Mouse (Mus musculus) stomach, embryonic 15.5 days (tissue): ENCODE data around the gene Prpf8. TPM values are rescaled to one million over a fixed set of nuclear protein-coding genes. Genes with fewer than 3 reads are reported as not detected.
A peak's percentile ranks its signal among the peaks of the same experiment; 100 is the strongest.

ENCODE experiments used
- ATAC-seq: fragments of 200-750 bp; cut with Nextera tagmentation; 2 replicates; pipeline ENCODE4 v1.8.0; 2017; ENCODE audit warnings: low read depth, moderate number of reproducible peaks, moderate TSS enrichment; ENCODE audit not compliant: insufficient read depth, low FRiP score
- H3K27ac ChIP-seq: fragments of 300-500 bp; sonication (generic); 2 replicates; pipeline ENCODE4 v1.5.1; 2015; ENCODE audit warnings: mild to moderate bottlenecking, inconsistent platforms
- H3K27me3 ChIP-seq: fragments of 300-500 bp; sonication (generic); replicated peaks from 2 replicates; pipeline ENCODE4 v1.6.1; 2015; ENCODE audit warnings: inconsistent platforms
- H3K36me3 ChIP-seq: fragments of 300-500 bp; sonication (generic); 2 replicates; pipeline ENCODE4 v1.6.1; 2015; ENCODE audit warnings: inconsistent platforms
- H3K4me1 ChIP-seq: fragments of 300-500 bp; sonication (generic); 2 replicates; pipeline ENCODE4 v1.6.1; 2015; ENCODE audit warnings: inconsistent platforms
- H3K4me2 ChIP-seq: fragments of 300-500 bp; sonication (generic); 2 replicates; pipeline ENCODE4 v1.6.1; 2015; ENCODE audit warnings: mild to moderate bottlenecking, inconsistent platforms
- H3K4me3 ChIP-seq: fragments of 300-500 bp; sonication (generic); replicated peaks from 2 replicates; pipeline ENCODE4 v1.5.1; 2015; ENCODE audit warnings: inconsistent platforms
- H3K9ac ChIP-seq: fragments of 300-500 bp; sonication (generic); 2 replicates; pipeline ENCODE4 v1.6.1; 2015; ENCODE audit warnings: inconsistent platforms
- H3K9me3 ChIP-seq: fragments of 300-500 bp; sonication (generic); 2 replicates; pipeline ENCODE4 v1.6.1; 2016; ENCODE audit warnings: inconsistent platforms
- WGBS: fragments of 180-500 bp; shearing (Covaris S2); methylation state at CpG from one replicate; pipeline ENCODE4 v1.1.7; 2015; 5-methylcytosine and 5-hydroxymethylcytosine counted together
- polyA plus RNA-seq: library from polyadenylated mRNA; unstranded; fragments of >200 nt; fragmentation: Nextera tagmentation; extraction: Ambion mirVana; gene quantifications from 2 replicates; pipeline ENCODE4 v1.2.1, GENCODE M21; 2015

Gene Prpf8
- polyA plus RNA-seq, result 49.9 and 58.6 TPM in 2 replicates

- H3K27ac ChIP-seq, result peak within 1 kb of the TSS; percentile 74; the same call in 1 of the 2 replicates
- peaks cover 20% of the 10 kb centered on the region for H3K36me3 ChIP-seq
- H3K4me2 ChIP-seq, result peak within 1 kb of the TSS; percentile 91
- H3K4me1 ChIP-seq, result peaks cover 7% of the 10 kb centered on the region
- H3K9ac ChIP-seq, result peak within 1 kb of the TSS; percentile 70
- H3K4me3 ChIP-seq, result peak within 1 kb of the TSS; percentile 75
- WGBS, result under 1% methylated on average over 52 of the region's 52 CpGs
- no peaks in the 10 kb centered on the region for H3K27me3 ChIP-seq
- H3K9me3 ChIP-seq, result no peaks in the 10 kb centered on the region
- ATAC-seq, result peak; percentile 99
Measured at GRCm38 (mm10) chr11:75486601-75487285, at the start of gene Prpf8. Gene Prpf8, plus strand, starts transcription at chr11:75486816.

DNA sequence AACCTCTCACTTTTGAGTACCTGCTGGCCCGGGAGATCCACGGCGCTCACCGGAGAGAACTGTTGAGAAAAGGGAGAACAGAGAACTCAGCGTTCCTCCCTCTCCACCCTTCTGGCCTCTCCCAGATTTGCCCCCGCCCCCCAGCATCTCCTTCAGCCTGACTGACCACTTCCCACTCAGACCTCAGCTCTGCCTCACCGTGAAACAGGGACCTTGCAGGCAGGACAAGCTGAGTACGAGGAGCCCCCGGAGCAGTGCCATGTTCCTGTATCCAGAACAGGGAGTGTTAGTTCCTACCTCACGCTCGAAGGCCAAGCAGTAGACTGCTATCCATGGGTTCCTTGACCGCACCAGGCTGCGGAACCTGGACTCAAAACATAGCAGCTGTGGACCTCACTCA lies 48.4 kb upstream of the Prpf8 start:
- no peak overlapping the region for H3K9ac ChIP-seq
- H3K27ac ChIP-seq, result no peak overlapping the region
- no peaks in the 10 kb centered on the region for H3K9me3 ChIP-seq
- no peak overlapping the region for H3K4me3 ChIP-seq
- no peak overlapping the region for H3K4me2 ChIP-seq
- ATAC-seq, result no peak
- WGBS, result 70% methylated on average over 13 of the region's 13 CpGs
- peaks cover 4% of the 10 kb centered on the region; the same call in 1 of the 2 replicates for H3K36me3 ChIP-seq
- no peaks in the 10 kb centered on the region for H3K4me1 ChIP-seq
- H3K27me3 ChIP-seq, result no peaks in the 10 kb centered on the region

DNA sequence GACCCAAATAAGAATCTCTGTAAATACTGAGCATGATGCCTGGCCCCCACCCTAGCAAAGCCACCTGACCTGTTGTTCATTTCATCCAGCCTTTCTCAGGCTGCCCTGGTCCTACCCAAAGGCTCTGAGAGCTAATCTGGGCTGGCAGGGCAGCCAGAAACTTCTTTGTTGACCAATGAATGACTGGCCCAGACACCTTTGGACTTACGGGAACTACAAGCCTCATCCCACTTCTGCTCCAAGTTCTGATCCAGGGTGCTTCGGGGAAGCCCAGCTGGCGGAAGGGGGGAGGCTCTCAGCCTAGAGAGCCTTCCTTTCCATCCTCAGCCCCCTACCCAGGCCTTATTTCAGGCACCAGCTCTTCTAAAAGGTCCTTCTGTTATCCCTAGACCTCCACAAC lies 47.8 kb upstream of the Prpf8 start:
- H3K36me3 ChIP-seq, result peaks cover 4% of the 10 kb centered on the region; the same call in 1 of the 2 replicates
- 80% methylated on average over 3 of the region's 3 CpGs for WGBS
- H3K4me3 ChIP-seq, result peak overlapping the region; percentile 3; the same call in 1 of the 2 replicates
- no peaks in the 10 kb centered on the region for H3K27me3 ChIP-seq
- no peaks in the 10 kb centered on the region for H3K9me3 ChIP-seq
- H3K4me1 ChIP-seq, result no peaks in the 10 kb centered on the region
- H3K9ac ChIP-seq, result no peak overlapping the region
- no peak for ATAC-seq
- H3K27ac ChIP-seq, result peak overlapping the region; percentile 17; the same call in 1 of the 2 replicates
- peak overlapping the region; percentile 21; the same call in 1 of the 2 replicates for H3K4me2 ChIP-seq

GRCm38 (mm10) chr11:75439363-75439762 lies 47.3 kb upstream of the Prpf8 start, which contains the start of gene Serpinf2:
Gene Serpinf2, minus strand, starts transcription at chr11:75439591.
- ATAC-seq, result peak; percentile 77
- Histone ChIP-seq H3K9me3 (no peaks in the 10 kb centered on the region), H3K27ac (peak within 1 kb of the TSS; percentile 17; the same call in 1 of the 2 replicates), H3K9ac (no peak within 1 kb of the TSS), H3K4me2 (peak within 1 kb of the TSS; percentile 21; the same call in 1 of the 2 replicates), H3K4me1 (no peaks in the 10 kb centered on the region), H3K36me3 (peaks cover 4% of the 10 kb centered on the region; the same call in 1 of the 2 replicates), H3K4me3 (peak within 1 kb of the TSS; percentile 3; the same call in 1 of the 2 replicates), H3K27me3 (no peaks in the 10 kb centered on the region)
- 60% methylated on average over 6 of the region's 6 CpGs for WGBS

GRCm38 (mm10) chr11:75439951-75440350 lies 46.7 kb upstream of the Prpf8 start:
- WGBS, result 95% methylated on average over 3 of the region's 3 CpGs
- Histone ChIP-seq H3K4me1 (no peaks in the 10 kb centered on the region), H3K9ac (no peak overlapping the region), H3K27me3 (no peaks in the 10 kb centered on the region), H3K4me2 (no peak overlapping the region), H3K27ac (no peak overlapping the region), H3K36me3 (peaks cover 7% of the 10 kb centered on the region; the same call in 1 of the 2 replicates), H3K9me3 (no peaks in the 10 kb centered on the region), H3K4me3 (no peak overlapping the region)
- no peak for ATAC-seq

- Histone ChIP-seq H3K36me3 (peaks cover 7% of the 10 kb centered on the region), H3K9ac (no peak overlapping the region), H3K27me3 (no peaks in the 10 kb centered on the region), H3K9me3 (no peaks in the 10 kb centered on the region), H3K27ac (no peak overlapping the region), H3K4me3 (no peak overlapping the region), H3K4me1 (no peaks in the 10 kb centered on the region), H3K4me2 (no peak overlapping the region)
- WGBS, result 83% methylated on average over 7 of the region's 7 CpGs
- ATAC-seq, result no peak
Measured at GRCm38 (mm10) chr11:75441034-75441433, 45.6 kb upstream of the Prpf8 start.

GRCm38 (mm10) chr11:75441601-75442000 lies 45.0 kb upstream of the Prpf8 start:
- Histone ChIP-seq H3K27ac (no peak overlapping the region), H3K9ac (no peak overlapping the region), H3K4me1 (no peaks in the 10 kb centered on the region), H3K4me2 (no peak overlapping the region), H3K36me3 (peaks cover 7% of the 10 kb centered on the region), H3K4me3 (no peak overlapping the region), H3K9me3 (no peaks in the 10 kb centered on the region), H3K27me3 (no peaks in the 10 kb centered on the region)
- no peak for ATAC-seq
- 93% methylated on average over 16 of the region's 16 CpGs for WGBS

- ATAC-seq, result peak; percentile 53; the same call in 1 of the 2 replicates
- H3K9me3 ChIP-seq, result no peaks in the 10 kb centered on the region
- no peak overlapping the region for H3K27ac ChIP-seq
- no peaks in the 10 kb centered on the region for H3K4me1 ChIP-seq
- no peaks in the 10 kb centered on the region for H3K27me3 ChIP-seq
- no peak overlapping the region for H3K9ac ChIP-seq
- H3K4me3 ChIP-seq, result no peak overlapping the region
- no peak overlapping the region for H3K4me2 ChIP-seq
- peaks cover 11% of the 10 kb centered on the region for H3K36me3 ChIP-seq
- 54% methylated on average over 8 of the region's 8 CpGs for WGBS
Measured at GRCm38 (mm10) chr11:75443711-75444110, 42.9 kb upstream of the Prpf8 start.

- Histone ChIP-seq H3K4me3 (no peak overlapping the region), H3K27ac (no peak overlapping the region), H3K9ac (no peak overlapping the region), H3K4me2 (no peak overlapping the region), H3K9me3 (no peaks in the 10 kb centered on the region), H3K4me1 (peaks cover 2% of the 10 kb centered on the region), H3K27me3 (no peaks in the 10 kb centered on the region), H3K36me3 (peaks cover 14% of the 10 kb centered on the region)
- WGBS, result 72% methylated on average over 3 of the region's 3 CpGs
- no peak for ATAC-seq
Measured at GRCm38 (mm10) chr11:75448575-75448974, 38.0 kb upstream of the Prpf8 start.

- Histone ChIP-seq H3K9ac (no peak overlapping the region), H3K4me1 (peaks cover 9% of the 10 kb centered on the region), H3K4me2 (no peak overlapping the region), H3K9me3 (no peaks in the 10 kb centered on the region), H3K36me3 (peaks cover 11% of the 10 kb centered on the region), H3K27me3 (no peaks in the 10 kb centered on the region), H3K4me3 (no peak overlapping the region), H3K27ac (no peak overlapping the region)
- 72% methylated on average over 7 of the region's 7 CpGs for WGBS
- peak; percentile 16; the same call in 1 of the 2 replicates for ATAC-seq
Measured at GRCm38 (mm10) chr11:75449695-75450094, 36.9 kb upstream of the Prpf8 start.

- Histone ChIP-seq H3K27ac (no peak overlapping the region), H3K9me3 (no peaks in the 10 kb centered on the region), H3K4me2 (no peak overlapping the region), H3K4me3 (no peak overlapping the region), H3K36me3 (peaks cover 10% of the 10 kb centered on the region), H3K27me3 (no peaks in the 10 kb centered on the region), H3K9ac (no peak overlapping the region), H3K4me1 (peaks cover 16% of the 10 kb centered on the region)
- WGBS, result 82% methylated on average over 8 of the region's 8 CpGs
- peak; percentile 16; the same call in 1 of the 2 replicates for ATAC-seq
Measured at GRCm38 (mm10) chr11:75450304-75450908, 36.2 kb upstream of the Prpf8 start.

DNA sequence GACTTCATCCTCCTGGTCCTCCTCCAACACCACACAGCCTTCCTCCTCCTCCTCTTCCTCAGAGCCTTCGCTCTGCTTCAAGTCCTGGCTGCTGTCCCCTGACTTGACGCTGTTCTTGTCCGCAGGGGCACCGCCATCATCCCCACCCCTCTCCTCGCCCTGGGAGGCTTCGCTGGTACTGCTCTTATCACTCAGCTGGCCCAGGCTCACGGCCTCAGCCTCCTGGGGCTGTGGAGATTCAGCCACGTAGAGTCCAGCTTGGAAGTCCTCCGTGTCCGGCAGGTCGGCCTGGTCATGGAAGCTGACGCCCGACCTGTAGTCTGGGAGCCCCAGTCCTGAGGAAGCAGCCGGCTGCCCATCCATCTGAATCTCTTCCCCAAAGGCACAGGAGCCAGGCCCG lies 35.7 kb upstream of the Prpf8 start:
- no peaks in the 10 kb centered on the region for H3K27me3 ChIP-seq
- ATAC-seq, result no peak
- no peaks in the 10 kb centered on the region for H3K9me3 ChIP-seq
- H3K4me1 ChIP-seq, result peaks cover 16% of the 10 kb centered on the region
- no peak overlapping the region for H3K4me2 ChIP-seq
- H3K36me3 ChIP-seq, result peaks cover 10% of the 10 kb centered on the region
- WGBS, result 84% methylated on average over 15 of the region's 15 CpGs
- no peak overlapping the region for H3K9ac ChIP-seq
- H3K4me3 ChIP-seq, result no peak overlapping the region
- no peak overlapping the region for H3K27ac ChIP-seq
